Mouse (Mus musculus): ENCODE measurements around the gene Rimklb.
"Not testable (repeated sequence)": the region's sequence is repeated elsewhere in the genome, so short reads cannot be mapped to it uniquely, and the experiment has no call there.

Gene Rimklb

GRCm38 (mm10) chr6:122496501-122496900, 2.1 kb downstream of the Rimklb start:
- DNase-seq (ENCODE audit: low read depth, low spot score): peak; percentile 3

- no peak for DNase-seq (ENCODE audit: low read depth, low spot score)
Observed at GRCm38 (mm10) chr6:122495082-122495881, 3.3 kb downstream of the Rimklb start.

GRCm38 (mm10) chr6:122493799-122494472, 4.6 kb downstream of the Rimklb start:
- DNase-seq (ENCODE audit: low read depth, low spot score): no peak

- no peak for DNase-seq (ENCODE audit: low read depth, low spot score)
Observed at GRCm38 (mm10) chr6:122492479-122492878, 6.1 kb downstream of the Rimklb start.

- DNase-seq (ENCODE audit: low read depth, low spot score): no peak
Observed at GRCm38 (mm10) chr6:122491557-122491956, 7.0 kb downstream of the Rimklb start.

GRCm38 (mm10) chr6:122490929-122491512, 7.5 kb downstream of the Rimklb start:
- DNase-seq (ENCODE audit: low read depth, low spot score): no peak

GRCm38 (mm10) chr6:122486297-122487117, 12.1 kb downstream of the Rimklb start:
- no peak for DNase-seq (ENCODE audit: low read depth, low spot score)

- no peak for DNase-seq (ENCODE audit: low read depth, low spot score)
Observed at GRCm38 (mm10) chr6:122485401-122486296, 12.9 kb downstream of the Rimklb start.

GRCm38 (mm10) chr6:122478062-122478461, 20.5 kb downstream of the Rimklb start:
- DNase-seq (ENCODE audit: low read depth, low spot score): no peak

GRCm38 (mm10) chr6:122471461-122471860, 27.1 kb downstream of the Rimklb start:
- not testable (repeated sequence) for DNase-seq (ENCODE audit: low read depth, low spot score)

GRCm38 (mm10) chr6:122470240-122470639, 28.3 kb downstream of the Rimklb start:
- no peak for DNase-seq (ENCODE audit: low read depth, low spot score)

GRCm38 (mm10) chr6:122469030-122469640, 29.4 kb downstream of the Rimklb start:
- no peak for DNase-seq (ENCODE audit: low read depth, low spot score)

GRCm38 (mm10) chr6:122466092-122466713, 32.4 kb downstream of the Rimklb start:
- no peak for DNase-seq (ENCODE audit: low read depth, low spot score)

GRCm38 (mm10) chr6:122458946-122459693, 39.4 kb downstream of the Rimklb start:
- no peak for DNase-seq (ENCODE audit: low read depth, low spot score)

GRCm38 (mm10) chr6:122447848-122448247, 50.7 kb downstream of the Rimklb start:
- DNase-seq (ENCODE audit: low read depth, low spot score): no peak

GRCm38 (mm10) chr6:122445215-122445614, 53.3 kb downstream of the Rimklb start:
- DNase-seq (ENCODE audit: low read depth, low spot score): no peak

- no peak for DNase-seq (ENCODE audit: low read depth, low spot score)
Observed at GRCm38 (mm10) chr6:122440632-122441226, 57.8 kb downstream of the Rimklb start.

- DNase-seq (ENCODE audit: low read depth, low spot score): no peak
Observed at GRCm38 (mm10) chr6:122439249-122439648, 59.3 kb downstream of the Rimklb start.

- no peak for DNase-seq (ENCODE audit: low read depth, low spot score)
Observed at GRCm38 (mm10) chr6:122435270-122435669, 63.3 kb downstream of the Rimklb start.

All from c-Kit-negative CD71-positive TER-119-positive erythroid progenitor cells, embryonic 14.5 days (primary cell).